Mouse (Mus musculus) limb, embryonic 12.5 days (tissue): ENCODE results near the gene Svep1. TPM values are rescaled to one million over a fixed set of nuclear protein-coding genes. Genes with fewer than 3 reads are reported as not detected.

ENCODE experiments used
- ATAC-seq: fragments of 200-750 bp; cut with Nextera tagmentation; 2 replicates; pipeline ENCODE4 v1.8.0; 2017; ENCODE audit warnings: low read depth, moderate TSS enrichment; ENCODE audit not compliant: insufficient number of reproducible peaks, insufficient read depth, low FRiP score, low TSS enrichment
- H3K27ac ChIP-seq: fragments of 300-500 bp; sonication (generic); 2 replicates; pipeline ENCODE4 v1.5.1; 2016; ENCODE audit warnings: mild to moderate bottlenecking, moderate library complexity
- H3K27me3 ChIP-seq: fragments of 300-500 bp; sonication (generic); 2 replicates; pipeline ENCODE4 v1.6.1; 2016; ENCODE audit warnings: mild to moderate bottlenecking, moderate library complexity
- H3K36me3 ChIP-seq: fragments of 300-500 bp; sonication (generic); 2 replicates; pipeline ENCODE4 v1.6.1; 2016; ENCODE audit warnings: mild to moderate bottlenecking, moderate library complexity
- H3K4me1 ChIP-seq: fragments of 300-500 bp; sonication (generic); replicated peaks from 2 replicates; pipeline ENCODE4 v1.6.1; 2016
- H3K4me2 ChIP-seq: fragments of 300-500 bp; sonication (generic); 2 replicates; pipeline ENCODE4 v1.6.1; 2016; ENCODE audit warnings: mild to moderate bottlenecking, moderate library complexity
- H3K4me3 ChIP-seq: fragments of 300-500 bp; sonication (generic); replicated peaks from 2 replicates; pipeline ENCODE4 v1.5.1; 2016; ENCODE audit warnings: mild to moderate bottlenecking
- H3K9ac ChIP-seq: fragments of 300-500 bp; sonication (generic); replicated peaks from 2 replicates; pipeline ENCODE4 v1.6.1; 2016; ENCODE audit warnings: mild to moderate bottlenecking, moderate library complexity
- H3K9me3 ChIP-seq: fragments of 300-500 bp; sonication (generic); 2 replicates; pipeline ENCODE4 v1.6.1; 2016; ENCODE audit warnings: mild to moderate bottlenecking, moderate library complexity
- WGBS: fragments of 180-500 bp; shearing (Covaris S2); methylation state at CpG from one replicate; pipeline ENCODE4 v1.1.7; 2016; 5-methylcytosine and 5-hydroxymethylcytosine counted together
- polyA plus RNA-seq: library from polyadenylated mRNA; unstranded; fragments of >200 nt; fragmentation: Nextera tagmentation; extraction: Ambion mirVana; gene quantifications from 2 replicates; pipeline ENCODE4 v1.2.1, GENCODE M21; 2016

Gene Svep1
- polyA plus RNA-seq, 1 experiment from 2014 or later: 3.9 TPM

- ATAC-seq: no peak
- Histone ChIP-seq H3K36me3 (no peaks in the 10 kb centered on the region), H3K4me2 (no peak overlapping the region), H3K4me1 (no peaks in the 10 kb centered on the region), H3K9ac (no peak overlapping the region), H3K27me3 (no peaks in the 10 kb centered on the region), H3K27ac (no peak overlapping the region), H3K9me3 (no peaks in the 10 kb centered on the region), H3K4me3 (no peak overlapping the region)
- WGBS: 83% methylated on average over 8 of the region's 8 CpGs
These were observed 66.7 kb downstream of the Svep1 start for GRCm38 (mm10) chr4:58139764-58140556.

GRCm38 (mm10) chr4:58139241-58139640 lies 67.4 kb downstream of the Svep1 start:
- no peak overlapping the region for H3K4me3 ChIP-seq
- no peak overlapping the region for H3K9ac ChIP-seq
- no peak overlapping the region for H3K27ac ChIP-seq
- no peaks in the 10 kb centered on the region for H3K9me3 ChIP-seq
- H3K4me1 ChIP-seq: no peaks in the 10 kb centered on the region
- H3K27me3 ChIP-seq: no peaks in the 10 kb centered on the region
- no peaks in the 10 kb centered on the region for H3K36me3 ChIP-seq
- H3K4me2 ChIP-seq: no peak overlapping the region
- no peak for ATAC-seq
- 80% methylated on average over 6 of the region's 6 CpGs for WGBS

GRCm38 (mm10) chr4:58133610-58134309 lies 72.9 kb downstream of the Svep1 start:
- ATAC-seq: no peak
- Histone ChIP-seq H3K9me3 (no peaks in the 10 kb centered on the region), H3K27me3 (no peaks in the 10 kb centered on the region), H3K4me3 (no peak overlapping the region), H3K9ac (no peak overlapping the region), H3K36me3 (no peaks in the 10 kb centered on the region), H3K4me1 (no peaks in the 10 kb centered on the region), H3K27ac (no peak overlapping the region), H3K4me2 (no peak overlapping the region)
- WGBS: 63% methylated on average over 1 of the region's 1 CpGs

- Histone ChIP-seq H3K27me3 (no peaks in the 10 kb centered on the region), H3K4me3 (no peak overlapping the region), H3K4me2 (no peak overlapping the region), H3K27ac (no peak overlapping the region), H3K4me1 (no peaks in the 10 kb centered on the region), H3K9ac (no peak overlapping the region), H3K9me3 (no peaks in the 10 kb centered on the region), H3K36me3 (no peaks in the 10 kb centered on the region)
- WGBS: 86% methylated on average over 4 of the region's 4 CpGs
- ATAC-seq: no peak
These were observed 76.8 kb downstream of the Svep1 start for GRCm38 (mm10) chr4:58129844-58130243.

GRCm38 (mm10) chr4:58127024-58127423 lies 79.6 kb downstream of the Svep1 start:
- Histone ChIP-seq H3K4me1 (no peaks in the 10 kb centered on the region), H3K27ac (no peak overlapping the region), H3K27me3 (no peaks in the 10 kb centered on the region), H3K4me3 (no peak overlapping the region), H3K4me2 (no peak overlapping the region), H3K36me3 (no peaks in the 10 kb centered on the region), H3K9ac (no peak overlapping the region), H3K9me3 (no peaks in the 10 kb centered on the region)
- 82% methylated on average over 5 of the region's 5 CpGs for WGBS
- ATAC-seq: no peak

- Histone ChIP-seq H3K9me3 (no peaks in the 10 kb centered on the region), H3K27ac (no peak overlapping the region), H3K4me3 (no peak overlapping the region), H3K36me3 (no peaks in the 10 kb centered on the region), H3K9ac (no peak overlapping the region), H3K27me3 (no peaks in the 10 kb centered on the region), H3K4me2 (no peak overlapping the region), H3K4me1 (no peaks in the 10 kb centered on the region)
- 71% methylated on average over 8 of the region's 8 CpGs for WGBS
- no peak for ATAC-seq
These were observed 91.2 kb downstream of the Svep1 start for GRCm38 (mm10) chr4:58115452-58115851.

GRCm38 (mm10) chr4:58111008-58111407 lies 95.7 kb downstream of the Svep1 start:
- no peaks in the 10 kb centered on the region for H3K9me3 ChIP-seq
- H3K4me2 ChIP-seq: no peak overlapping the region
- H3K9ac ChIP-seq: no peak overlapping the region
- no peak overlapping the region for H3K4me3 ChIP-seq
- H3K4me1 ChIP-seq: no peaks in the 10 kb centered on the region
- no peaks in the 10 kb centered on the region for H3K36me3 ChIP-seq
- no peaks in the 10 kb centered on the region for H3K27me3 ChIP-seq
- 87% methylated on average over 10 of the region's 10 CpGs for WGBS
- ATAC-seq: no peak
- no peak overlapping the region for H3K27ac ChIP-seq

GRCm38 (mm10) chr4:58109793-58110192 lies 96.9 kb downstream of the Svep1 start:
- Histone ChIP-seq H3K27me3 (no peaks in the 10 kb centered on the region), H3K36me3 (no peaks in the 10 kb centered on the region), H3K4me1 (no peaks in the 10 kb centered on the region), H3K4me3 (no peak overlapping the region), H3K4me2 (no peak overlapping the region), H3K9me3 (no peaks in the 10 kb centered on the region), H3K9ac (no peak overlapping the region), H3K27ac (no peak overlapping the region)
- WGBS: 91% methylated on average over 6 of the region's 6 CpGs
- ATAC-seq: no peak

GRCm38 (mm10) chr4:58108364-58108763 lies 98.3 kb downstream of the Svep1 start:
- Histone ChIP-seq H3K9ac (no peak overlapping the region), H3K36me3 (no peaks in the 10 kb centered on the region), H3K9me3 (no peaks in the 10 kb centered on the region), H3K4me3 (no peak overlapping the region), H3K27me3 (no peaks in the 10 kb centered on the region), H3K4me2 (no peak overlapping the region), H3K27ac (no peak overlapping the region), H3K4me1 (no peaks in the 10 kb centered on the region)
- ATAC-seq: no peak
- 88% methylated on average over 3 of the region's 3 CpGs for WGBS

- no peaks in the 10 kb centered on the region for H3K27me3 ChIP-seq
- no peaks in the 10 kb centered on the region for H3K4me1 ChIP-seq
- H3K9me3 ChIP-seq: no peaks in the 10 kb centered on the region
- 85% methylated on average over 9 of the region's 9 CpGs for WGBS
- no peak overlapping the region for H3K4me2 ChIP-seq
- no peak overlapping the region for H3K4me3 ChIP-seq
- no peak for ATAC-seq
- no peak overlapping the region for H3K9ac ChIP-seq
- H3K27ac ChIP-seq: no peak overlapping the region
- no peaks in the 10 kb centered on the region for H3K36me3 ChIP-seq
These were observed 108.9 kb downstream of the Svep1 start for GRCm38 (mm10) chr4:58097732-58098131.

- H3K27ac ChIP-seq: no peak overlapping the region
These were observed 119.9 kb downstream of the Svep1 start for GRCm38 (mm10) chr4:58086738-58087137.

More at GRCm38 (mm10) chr4:58086738-58087137, 119.9 kb downstream of the Svep1 start:
- Histone ChIP-seq H3K9me3 (no peaks in the 10 kb centered on the region), H3K27me3 (no peaks in the 10 kb centered on the region), H3K4me3 (no peak overlapping the region), H3K9ac (no peak overlapping the region), H3K4me2 (no peak overlapping the region), H3K36me3 (no peaks in the 10 kb centered on the region), H3K4me1 (no peaks in the 10 kb centered on the region)
- ATAC-seq: no peak
- 71% methylated on average over 1 of the region's 1 CpGs for WGBS
